Mouse (Mus musculus): Measurements from ENCODE around the gene Gm10491.

DNA sequence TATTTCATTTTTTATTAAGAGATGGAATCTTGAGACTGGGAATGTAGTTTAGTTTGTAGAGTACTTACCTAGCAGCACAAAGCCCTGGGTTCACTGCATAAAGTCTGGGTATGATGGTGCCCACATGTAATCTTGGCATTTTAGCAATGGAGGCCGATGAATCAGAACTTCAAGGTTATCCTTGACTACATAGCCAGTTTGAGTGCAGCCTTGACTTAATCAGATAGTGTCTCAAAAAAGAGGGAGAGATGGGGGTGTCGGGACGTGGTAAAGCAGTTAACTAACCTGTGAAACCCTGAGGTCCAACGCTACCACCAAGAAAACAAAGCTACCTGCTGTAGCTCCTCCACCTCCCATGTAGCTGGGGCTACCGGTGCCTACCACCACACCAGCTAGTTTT lies 3.2 kb downstream of the Gm10491 start:
- TF ChIP-seq MYOG (IDR thresholded peaks at IDR 0.05; ENCODE audit: control insufficient read depth in 1 of 3, insufficient read depth in 1 of 3, insufficient read length in 2 of 3, low read depth in 2 of 3) (no peak), POLR2A (IDR thresholded peaks at IDR 0.05; ENCODE audit: insufficient read length, low read depth) (no peak), TCF3 (IDR thresholded peaks at IDR 0.05; ENCODE audit: insufficient read length, low read depth) (no peak), POLR2AphosphoS2 (IDR thresholded peaks at IDR 0.05; ENCODE audit: insufficient read length, low read depth) (no peak), E2F4 (IDR thresholded peaks at IDR 0.05; ENCODE audit: insufficient read depth) (no peak), USF1 (IDR thresholded peaks at IDR 0.05; ENCODE audit: low read depth) (no peak), MAX (IDR thresholded peaks at IDR 0.05; ENCODE audit: low read depth) (no peak)
